Mouse (Mus musculus) limb, embryonic 15.5 days (tissue): Measurements from ENCODE around the gene Ffar1. TPM values are rescaled to one million over a fixed set of nuclear protein-coding genes. Genes with fewer than 3 reads are reported as not detected.
"Not testable (repeated sequence)": the region's sequence is repeated elsewhere in the genome, so short reads cannot be mapped to it uniquely, and the experiment has no call there.

Experiments used
- ATAC-seq: fragments of 200-750 bp; cut with Nextera tagmentation; 2 replicates; pipeline ENCODE4 v1.8.0; 2017; ENCODE audit warnings: low read depth, moderate TSS enrichment; ENCODE audit not compliant: insufficient number of reproducible peaks, low FRiP score, low TSS enrichment
- H3K27ac ChIP-seq: fragments of 300-500 bp; sonication (generic); 2 replicates; pipeline ENCODE4 v1.5.1; 2015; ENCODE audit warnings: moderate library complexity, mild to moderate bottlenecking, inconsistent platforms
- H3K27me3 ChIP-seq: fragments of 300-500 bp; sonication (generic); 2 replicates; pipeline ENCODE4 v1.6.1; 2015; ENCODE audit warnings: inconsistent platforms
- H3K36me3 ChIP-seq: fragments of 300-500 bp; sonication (generic); 2 replicates; pipeline ENCODE4 v1.6.1; 2015; ENCODE audit warnings: inconsistent platforms
- H3K4me1 ChIP-seq: fragments of 300-500 bp; sonication (generic); 2 replicates; pipeline ENCODE4 v1.6.1; 2015; ENCODE audit warnings: inconsistent platforms
- H3K4me2 ChIP-seq: fragments of 300-500 bp; sonication (generic); 2 replicates; pipeline ENCODE4 v1.6.1; 2015; ENCODE audit warnings: mild to moderate bottlenecking, inconsistent platforms
- H3K4me3 ChIP-seq: fragments of 300-500 bp; sonication (generic); 2 replicates; pipeline ENCODE4 v1.5.1; 2015; ENCODE audit warnings: mild to moderate bottlenecking, inconsistent platforms
- H3K9ac ChIP-seq: fragments of 300-500 bp; sonication (generic); 2 replicates; pipeline ENCODE4 v1.6.1; 2015; ENCODE audit warnings: inconsistent platforms
- H3K9me3 ChIP-seq: fragments of 300-500 bp; sonication (generic); 2 replicates; pipeline ENCODE4 v1.6.1; 2016; ENCODE audit warnings: inconsistent platforms
- WGBS: fragments of 180-500 bp; shearing (Covaris S2); methylation state at CpG from one replicate; pipeline ENCODE4 v1.1.7; 2015; 5-methylcytosine and 5-hydroxymethylcytosine counted together
- polyA plus RNA-seq: library from polyadenylated mRNA; unstranded; fragments of >200 nt; fragmentation: Nextera tagmentation; extraction: Ambion mirVana; gene quantifications from 2 replicates; pipeline ENCODE4 v1.2.1, GENCODE M21; 2015

The Ffar1 gene
- polyA plus RNA-seq, 1 experiment from 2014 or later = not detected

GRCm38 (mm10) chr7:30847386-30847785, 14.0 kb downstream of the Ffar1 start:
- WGBS = 69% methylated on average over 5 of the region's 5 CpGs

GRCm38 (mm10) chr7:30846505-30847053, 14.8 kb downstream of the Ffar1 start:
- Histone ChIP-seq H3K4me1 (no peaks in the 10 kb centered on the region), H3K4me3 (no peak overlapping the region), H3K4me2 (no peak overlapping the region), H3K27ac (no peak overlapping the region), H3K36me3 (no peaks in the 10 kb centered on the region), H3K9me3 (no peaks in the 10 kb centered on the region), H3K27me3 (no peaks in the 10 kb centered on the region), H3K9ac (no peak overlapping the region)
- 64% methylated on average over 2 of the region's 2 CpGs for WGBS
- ATAC-seq = no peak

More at GRCm38 (mm10) chr7:30847386-30847785, 14.0 kb downstream of the Ffar1 start:
- Histone ChIP-seq H3K9ac (no peak overlapping the region), H3K4me1 (no peaks in the 10 kb centered on the region), H3K4me3 (no peak overlapping the region), H3K27ac (no peak overlapping the region), H3K36me3 (no peaks in the 10 kb centered on the region), H3K27me3 (no peaks in the 10 kb centered on the region), H3K9me3 (no peaks in the 10 kb centered on the region), H3K4me2 (no peak overlapping the region)
- no peak for ATAC-seq

- no peak overlapping the region for H3K4me3 ChIP-seq
- H3K27me3 ChIP-seq = no peaks in the 10 kb centered on the region
- H3K9ac ChIP-seq = no peak overlapping the region
- H3K4me2 ChIP-seq = no peak overlapping the region
- H3K27ac ChIP-seq = no peak overlapping the region
- WGBS = 31% methylated on average over 7 of the region's 7 CpGs
- ATAC-seq = no peak
- H3K4me1 ChIP-seq = no peaks in the 10 kb centered on the region
- no peaks in the 10 kb centered on the region for H3K9me3 ChIP-seq
- H3K36me3 ChIP-seq = no peaks in the 10 kb centered on the region
Observed at GRCm38 (mm10) chr7:30844676-30845297, 16.6 kb downstream of the Ffar1 start.

GRCm38 (mm10) chr7:30842092-30842491, 19.3 kb downstream of the Ffar1 start:
- 79% methylated on average over 5 of the region's 5 CpGs for WGBS
- H3K9me3 ChIP-seq = no peaks in the 10 kb centered on the region

GRCm38 (mm10) chr7:30841379-30841778, 20.0 kb downstream of the Ffar1 start:
- WGBS = 77% methylated on average over 4 of the region's 4 CpGs
- Histone ChIP-seq H3K9ac (no peak overlapping the region), H3K36me3 (no peaks in the 10 kb centered on the region), H3K4me3 (no peak overlapping the region), H3K27me3 (no peaks in the 10 kb centered on the region), H3K4me2 (no peak overlapping the region), H3K27ac (no peak overlapping the region), H3K4me1 (no peaks in the 10 kb centered on the region), H3K9me3 (no peaks in the 10 kb centered on the region)
- ATAC-seq = no peak

More at GRCm38 (mm10) chr7:30842092-30842491, 19.3 kb downstream of the Ffar1 start:
- Histone ChIP-seq H3K4me2 (no peak overlapping the region), H3K4me1 (no peaks in the 10 kb centered on the region), H3K36me3 (no peaks in the 10 kb centered on the region), H3K27ac (no peak overlapping the region), H3K9ac (no peak overlapping the region), H3K4me3 (no peak overlapping the region), H3K27me3 (no peaks in the 10 kb centered on the region)
- no peak for ATAC-seq

- no peaks in the 10 kb centered on the region for H3K27me3 ChIP-seq
- no peak overlapping the region for H3K4me3 ChIP-seq
- ATAC-seq = no peak
- H3K27ac ChIP-seq = no peak overlapping the region
- H3K9ac ChIP-seq = no peak overlapping the region
- H3K4me2 ChIP-seq = no peak overlapping the region
- no peaks in the 10 kb centered on the region for H3K9me3 ChIP-seq
- 75% methylated on average over 3 of the region's 3 CpGs for WGBS
- H3K36me3 ChIP-seq = no peaks in the 10 kb centered on the region
- H3K4me1 ChIP-seq = no peaks in the 10 kb centered on the region
Observed at GRCm38 (mm10) chr7:30840306-30840705, 21.1 kb downstream of the Ffar1 start.

GRCm38 (mm10) chr7:30837277-30837676, 24.1 kb downstream of the Ffar1 start:
- Histone ChIP-seq H3K27ac (no peak overlapping the region), H3K4me3 (no peak overlapping the region), H3K9me3 (no peaks in the 10 kb centered on the region), H3K36me3 (no peaks in the 10 kb centered on the region), H3K4me1 (no peaks in the 10 kb centered on the region), H3K9ac (no peak overlapping the region), H3K4me2 (no peak overlapping the region), H3K27me3 (no peaks in the 10 kb centered on the region)
- ATAC-seq = no peak

- not testable (repeated sequence) for H3K4me3 ChIP-seq, H3K36me3 ChIP-seq, H3K9ac ChIP-seq, H3K4me2 ChIP-seq, ATAC-seq, H3K9me3 ChIP-seq, H3K4me1 ChIP-seq, H3K27ac ChIP-seq, H3K27me3 ChIP-seq
- WGBS = 53% methylated on average over 7 of the region's 11 CpGs
Observed at GRCm38 (mm10) chr7:30832684-30833083, 28.7 kb downstream of the Ffar1 start.

- no peaks in the 10 kb centered on the region for H3K36me3 ChIP-seq
- H3K4me3 ChIP-seq = no peak overlapping the region
- 77% methylated on average over 17 of the region's 17 CpGs for WGBS
- no peaks in the 10 kb centered on the region for H3K9me3 ChIP-seq
- no peaks in the 10 kb centered on the region for H3K4me1 ChIP-seq
- H3K4me2 ChIP-seq = no peak overlapping the region
- no peaks in the 10 kb centered on the region for H3K27me3 ChIP-seq
- no peak overlapping the region for H3K9ac ChIP-seq
- ATAC-seq = no peak
- H3K27ac ChIP-seq = no peak overlapping the region
Observed at GRCm38 (mm10) chr7:30832261-30832660, 29.1 kb downstream of the Ffar1 start.

- Histone ChIP-seq H3K4me3 (no peak overlapping the region), H3K27me3 (no peaks in the 10 kb centered on the region), H3K4me1 (no peaks in the 10 kb centered on the region), H3K9me3 (no peaks in the 10 kb centered on the region), H3K4me2 (no peak overlapping the region), H3K9ac (no peak overlapping the region), H3K27ac (no peak overlapping the region), H3K36me3 (no peaks in the 10 kb centered on the region)
- 65% methylated on average over 3 of the region's 3 CpGs for WGBS
- ATAC-seq = no peak
Observed at GRCm38 (mm10) chr7:30829428-30829827, 31.9 kb downstream of the Ffar1 start.

GRCm38 (mm10) chr7:30828871-30829270, 32.5 kb downstream of the Ffar1 start:
- H3K9ac ChIP-seq, H3K9me3 ChIP-seq, H3K27ac ChIP-seq, H3K4me3 ChIP-seq, H3K27me3 ChIP-seq, ATAC-seq, H3K4me2 ChIP-seq, H3K4me1 ChIP-seq, H3K36me3 ChIP-seq: not testable (repeated sequence)

GRCm38 (mm10) chr7:30826660-30827059, 34.7 kb downstream of the Ffar1 start:
- Histone ChIP-seq H3K4me1 (no peaks in the 10 kb centered on the region), H3K36me3 (no peaks in the 10 kb centered on the region), H3K27ac (no peak overlapping the region), H3K27me3 (no peaks in the 10 kb centered on the region), H3K9ac (no peak overlapping the region), H3K4me2 (no peak overlapping the region), H3K9me3 (no peaks in the 10 kb centered on the region), H3K4me3 (no peak overlapping the region)
- no peak for ATAC-seq
- WGBS = 83% methylated on average over 10 of the region's 10 CpGs

GRCm38 (mm10) chr7:30824306-30824705, 37.1 kb downstream of the Ffar1 start:
- Histone ChIP-seq H3K9ac (no peak overlapping the region), H3K4me3 (no peak overlapping the region), H3K36me3 (no peaks in the 10 kb centered on the region), H3K4me1 (0 out of 2 replicates have a peak, but pooled peaks cover 4% of the 10 kb centered on the region), H3K9me3 (no peaks in the 10 kb centered on the region), H3K27me3 (no peaks in the 10 kb centered on the region), H3K27ac (no peak overlapping the region), H3K4me2 (no peak overlapping the region)
- ATAC-seq = no peak
- 88% methylated on average over 3 of the region's 3 CpGs for WGBS
